Mouse (Mus musculus): ENCODE data around the gene Pcsk4. TPM values are rescaled to one million over a fixed set of nuclear protein-coding genes. Genes with fewer than 3 reads are reported as not detected.

Pcsk4 gene
- total and polyA plus RNA-seq, 2 experiments from 2014 or later = 7.5 to 14.6 TPM

DNA sequence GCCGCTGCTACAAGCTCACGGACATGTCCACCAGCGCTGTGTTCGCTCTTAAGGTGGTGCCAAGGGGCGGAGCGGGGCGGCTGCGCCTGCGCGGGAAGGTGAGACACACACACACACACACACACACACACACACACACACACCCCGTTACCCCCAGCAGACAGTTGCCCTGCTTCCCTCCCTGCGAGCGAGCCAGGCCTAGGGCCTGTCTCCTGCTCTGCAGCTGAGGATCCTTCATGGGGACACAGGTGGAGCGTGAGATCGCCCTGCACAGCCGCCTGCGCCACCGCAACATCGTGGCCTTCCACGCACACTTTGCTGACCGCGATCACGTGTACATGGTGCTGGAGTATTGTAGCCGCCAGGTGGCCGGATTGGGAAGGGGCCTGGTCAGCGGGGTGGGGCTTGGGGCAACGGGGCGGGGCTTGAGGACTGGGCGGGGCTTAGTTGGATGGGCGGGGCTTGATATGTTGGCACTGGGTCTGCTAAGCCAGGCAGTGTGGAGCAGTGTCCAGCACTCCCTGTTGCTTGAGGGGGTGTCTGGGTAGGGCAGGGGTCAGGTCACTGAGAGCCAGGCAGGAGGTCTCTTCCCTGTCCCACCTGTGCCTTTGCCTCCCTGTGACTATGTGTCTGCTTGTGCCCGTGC is 28.8 kb upstream of the Pcsk4 start:
- peak; percentile 71 for ATAC-seq (ENCODE audit: low FRiP score)
- peak overlapping the region; percentile 50 for H3K4me3 ChIP-seq (ENCODE audit: low read depth, low read length)
- peak overlapping the region; percentile 19 for H3K9ac ChIP-seq (replicated peaks; ENCODE audit: low read length, poor library complexity, severe bottlenecking)
- no peaks in the 10 kb centered on the region for H3K9me3 ChIP-seq (ENCODE audit: low read length)
- 7% methylated on average over 30 of the region's 31 CpGs for WGBS
- TF ChIP-seq CTCF (IDR thresholded peaks at IDR 0.05) = peak; percentile 57
- H3K4me2 ChIP-seq (ENCODE audit: low read depth, low read length, poor library complexity, severe bottlenecking) = peak overlapping the region; percentile 82
- peaks cover 37% of the 10 kb centered on the region for H3K27me3 ChIP-seq (ENCODE audit: insufficient read depth, low read length)
- H3K4me1 ChIP-seq (ENCODE audit: insufficient read depth, low read length) = peaks cover 8% of the 10 kb centered on the region; the same call in 1 of the 2 replicates
- H3K36me3 ChIP-seq (ENCODE audit: insufficient read depth, low read length) = no peaks in the 10 kb centered on the region
- DNase-seq (ENCODE audit: low spot score) = peak; percentile 61
- H3K27ac ChIP-seq (ENCODE audit: low read depth, low read length) = no peak overlapping the region

GRCm38 (mm10) chr10:80357336-80357735 is 28.0 kb upstream of the Pcsk4 start:
- peaks cover 8% of the 10 kb centered on the region; the same call in 1 of the 2 replicates for H3K4me1 ChIP-seq (ENCODE audit: insufficient read depth, low read length)
- no peak overlapping the region for H3K27ac ChIP-seq (ENCODE audit: low read depth, low read length)
- peak overlapping the region; percentile 50 for H3K4me3 ChIP-seq (ENCODE audit: low read depth, low read length)
- no peak overlapping the region for H3K9ac ChIP-seq (replicated peaks; ENCODE audit: low read length, poor library complexity, severe bottlenecking)
- H3K4me2 ChIP-seq (ENCODE audit: low read depth, low read length, poor library complexity, severe bottlenecking) = peak overlapping the region; percentile 82
- 31% methylated on average over 7 of the region's 7 CpGs for WGBS
- no peaks in the 10 kb centered on the region for H3K9me3 ChIP-seq (ENCODE audit: low read length)
- peaks cover 41% of the 10 kb centered on the region for H3K27me3 ChIP-seq (ENCODE audit: insufficient read depth, low read length)
- no peaks in the 10 kb centered on the region for H3K36me3 ChIP-seq (ENCODE audit: insufficient read depth, low read length)
- DNase-seq (ENCODE audit: low spot score) (no peak), ATAC-seq (ENCODE audit: low FRiP score) (no peak)
- no peak for TF ChIP-seq CTCF (IDR thresholded peaks at IDR 0.05)

- ATAC-seq (ENCODE audit: low FRiP score) (no peak), DNase-seq (ENCODE audit: low spot score) (no peak)
- H3K27me3 ChIP-seq (ENCODE audit: insufficient read depth, low read length) = peaks cover 47% of the 10 kb centered on the region
- peak overlapping the region; percentile 50 for H3K4me3 ChIP-seq (ENCODE audit: low read depth, low read length)
- H3K4me2 ChIP-seq (ENCODE audit: low read depth, low read length, poor library complexity, severe bottlenecking) = peak overlapping the region; percentile 82
- H3K27ac ChIP-seq (ENCODE audit: low read depth, low read length) = no peak overlapping the region
- H3K36me3 ChIP-seq (ENCODE audit: insufficient read depth, low read length) = no peaks in the 10 kb centered on the region
- 2% methylated on average over 33 of the region's 34 CpGs for WGBS
- no peaks in the 10 kb centered on the region for H3K9me3 ChIP-seq (ENCODE audit: low read length)
- TF ChIP-seq CTCF (IDR thresholded peaks at IDR 0.05) = no peak
- peaks cover 8% of the 10 kb centered on the region; the same call in 1 of the 2 replicates for H3K4me1 ChIP-seq (ENCODE audit: insufficient read depth, low read length)
- H3K9ac ChIP-seq (replicated peaks; ENCODE audit: low read length, poor library complexity, severe bottlenecking) = peak overlapping the region; percentile 62
Measured at GRCm38 (mm10) chr10:80356737-80357136, 27.4 kb upstream of the Pcsk4 start.

- no peak within 1 kb of the TSS for H3K27ac ChIP-seq (ENCODE audit: low read depth, low read length)
- H3K4me2 ChIP-seq (ENCODE audit: low read depth, low read length, poor library complexity, severe bottlenecking) = peak within 1 kb of the TSS; percentile 82
- H3K4me3 ChIP-seq (ENCODE audit: low read depth, low read length) = peak within 1 kb of the TSS; percentile 50
- WGBS = under 1% methylated on average over 52 of the region's 53 CpGs
- ATAC-seq (ENCODE audit: low FRiP score) (no peak), DNase-seq (ENCODE audit: low spot score) (no peak)
- peak within 1 kb of the TSS; percentile 62 for H3K9ac ChIP-seq (replicated peaks; ENCODE audit: low read length, poor library complexity, severe bottlenecking)
- TF ChIP-seq CTCF (IDR thresholded peaks at IDR 0.05) = no peak
- H3K36me3 ChIP-seq (ENCODE audit: insufficient read depth, low read length) = no peaks in the 10 kb centered on the region
- no peaks in the 10 kb centered on the region for H3K9me3 ChIP-seq (ENCODE audit: low read length)
- peaks cover 8% of the 10 kb centered on the region; the same call in 1 of the 2 replicates for H3K4me1 ChIP-seq (ENCODE audit: insufficient read depth, low read length)
- H3K27me3 ChIP-seq (ENCODE audit: insufficient read depth, low read length) = peaks cover 52% of the 10 kb centered on the region
Measured at GRCm38 (mm10) chr10:80356001-80356682, 26.8 kb upstream of the Pcsk4 start, which contains the start of gene Plk5. Gene Plk5, plus strand, starts transcription at chr10:80356459.

DNA sequence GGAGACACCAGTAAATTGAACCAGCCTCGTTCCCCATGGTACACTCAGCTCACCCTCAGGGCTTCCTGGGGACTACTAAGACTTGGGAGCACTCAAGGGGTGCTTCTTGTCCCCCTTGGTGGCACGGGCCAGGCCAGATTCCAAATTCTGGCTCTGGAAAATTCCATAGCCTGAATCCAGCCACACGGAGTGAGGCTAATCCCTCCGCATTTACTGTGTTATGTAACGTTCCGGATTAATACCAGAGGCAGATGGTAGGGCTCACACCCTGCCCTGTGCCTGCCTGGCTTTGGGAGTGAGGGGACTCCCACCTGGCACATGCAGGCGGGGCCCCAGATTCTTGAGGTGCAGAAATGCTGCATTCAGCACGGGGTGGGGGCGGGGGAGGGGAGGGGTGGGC is 26.1 kb upstream of the Pcsk4 start:
- Histone ChIP-seq H3K4me3 (ENCODE audit: low read depth, low read length) (no peak overlapping the region), H3K4me1 (ENCODE audit: insufficient read depth, low read length) (peaks cover 8% of the 10 kb centered on the region; the same call in 1 of the 2 replicates), H3K9ac (replicated peaks; ENCODE audit: low read length, poor library complexity, severe bottlenecking) (0 out of 2 replicates have a peak overlapping the region, but pooled peaks have one; percentile 62), H3K27me3 (ENCODE audit: insufficient read depth, low read length) (peaks cover 59% of the 10 kb centered on the region), H3K27ac (ENCODE audit: low read depth, low read length) (no peak overlapping the region), H3K9me3 (ENCODE audit: low read length) (no peaks in the 10 kb centered on the region), H3K4me2 (ENCODE audit: low read depth, low read length, poor library complexity, severe bottlenecking) (peak overlapping the region; percentile 82), H3K36me3 (ENCODE audit: insufficient read depth, low read length) (no peaks in the 10 kb centered on the region)
- WGBS = 6% methylated on average over 9 of the region's 9 CpGs
- TF ChIP-seq CTCF (IDR thresholded peaks at IDR 0.05) = no peak
- no peak for DNase-seq (ENCODE audit: low spot score)
- no peak for ATAC-seq (ENCODE audit: low FRiP score)

DNA sequence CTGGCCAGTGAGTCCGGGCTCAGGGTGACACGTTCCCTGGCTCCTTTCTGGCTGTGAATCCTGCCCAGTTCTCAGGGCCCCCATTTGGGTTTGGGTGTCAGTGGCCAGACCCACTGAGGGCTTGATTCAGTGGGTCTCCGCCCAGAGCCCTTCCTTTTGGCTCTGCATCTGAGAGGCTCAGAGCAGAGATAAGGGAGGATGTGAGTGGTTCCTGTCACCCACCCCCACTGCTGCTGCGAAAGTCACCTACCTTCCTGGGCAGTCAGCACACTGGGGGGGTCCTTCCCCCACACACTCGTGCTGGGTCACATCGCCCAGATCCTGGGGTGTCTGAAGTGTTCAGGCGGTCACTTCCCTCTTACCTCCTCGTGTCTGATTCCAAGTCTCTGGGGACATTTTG is 23.4 kb upstream of the Pcsk4 start:
- Histone ChIP-seq H3K27me3 (ENCODE audit: insufficient read depth, low read length) (peaks cover 81% of the 10 kb centered on the region), H3K4me1 (ENCODE audit: insufficient read depth, low read length) (peaks cover 8% of the 10 kb centered on the region; the same call in 1 of the 2 replicates), H3K4me2 (ENCODE audit: low read depth, low read length, poor library complexity, severe bottlenecking) (no peak overlapping the region), H3K9ac (replicated peaks; ENCODE audit: low read length, poor library complexity, severe bottlenecking) (no peak overlapping the region), H3K9me3 (ENCODE audit: low read length) (no peaks in the 10 kb centered on the region), H3K27ac (ENCODE audit: low read depth, low read length) (no peak overlapping the region), H3K4me3 (ENCODE audit: low read depth, low read length) (no peak overlapping the region), H3K36me3 (ENCODE audit: insufficient read depth, low read length) (no peaks in the 10 kb centered on the region)
- ATAC-seq (ENCODE audit: low FRiP score) = no peak
- no peak for TF ChIP-seq CTCF (IDR thresholded peaks at IDR 0.05)
- no peak for DNase-seq (ENCODE audit: low spot score)
- WGBS = 73% methylated on average over 8 of the region's 8 CpGs

Data from midbrain, postnatal 0 days (tissue).